Mouse (Mus musculus) CD4-positive naive resting alpha-beta T cell, adult 76 days (primary cell): Measurements from ENCODE around the gene Card11. TPM values are rescaled to one million over a fixed set of nuclear protein-coding genes. Genes with fewer than 3 reads are reported as not detected.

Experiments used
- total RNA-seq: library from RNA; stranded (reverse); gene quantifications from one replicate; pipeline ENCODE4 v1.2.4, GENCODE M21; 2023

Card11 gene
- 194 TPM for total RNA-seq

GRCm38 (mm10) chr5:141000349-141000748 lies at the start of gene Card11:
Gene Card11, minus strand, starts transcription at chr5:141000582.

GRCm38 (mm10) chr5:140830314-140831063 lies 169.9 kb downstream of the Card11 start, which contains the start of gene Gna12:
Gene Gna12, minus strand, starts transcription at chr5:140830431.

Other genes starting within 250 kb of the Card11 start
- gene Gna12, start 170.2 kb downstream of the Card11 start, total RNA-seq: 20.8 TPM
- gene Sdk1, start 240.9 kb upstream of the Card11 start, total RNA-seq: not detected